Mouse (Mus musculus): ENCODE measurements at regions not wholly inside any gene's neighbourhood (a gene's known extent, or its start where the extent isn't known, plus 50 kb on each side); places are given as distances from the start of the nearest gene placed in this dataset.
"Not testable (repeated sequence)": the region's sequence is repeated elsewhere in the genome, so short reads cannot be mapped to it uniquely, and the experiment has no call there.

DNA sequence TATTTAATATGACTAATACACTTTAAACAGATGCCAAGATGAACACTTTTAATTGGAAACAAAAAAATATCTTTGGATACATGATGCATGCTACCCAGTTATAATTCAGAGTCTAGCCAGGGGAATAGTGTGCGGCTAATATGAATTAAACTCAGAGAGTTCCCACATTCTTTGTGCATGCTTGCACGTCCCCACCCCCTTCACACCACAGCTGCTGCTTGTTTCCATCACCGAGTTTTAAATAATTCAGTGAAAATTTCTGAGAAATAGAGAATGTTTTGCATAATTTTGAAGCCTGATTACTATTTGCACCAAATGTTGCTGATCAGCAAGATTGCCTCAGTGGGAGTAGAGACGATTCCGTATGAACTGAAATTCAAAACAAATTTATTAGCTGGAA is 325.1 kb downstream of the Pros1 start:
- no peaks in the 10 kb centered on the region for H3K36me3 ChIP-seq (ENCODE audit: insufficient read depth, low read length)
- H3K4me2 ChIP-seq (replicated peaks; ENCODE audit: low read depth, low read length), result no peak overlapping the region
- no peak overlapping the region for H3K4me3 ChIP-seq (ENCODE audit: low read length)
- H3K27me3 ChIP-seq (ENCODE audit: insufficient read depth, low read length), result no peaks in the 10 kb centered on the region
- H3K9ac ChIP-seq (replicated peaks; ENCODE audit: low read length), result no peak overlapping the region
- no peaks in the 10 kb centered on the region for H3K9me3 ChIP-seq (ENCODE audit: low read length)
- no peak overlapping the region for H3K27ac ChIP-seq (ENCODE audit: low read length)
- WGBS, result 84% methylated on average over 5 of the region's 5 CpGs
- no peak for ATAC-seq (ENCODE audit: low FRiP score, low TSS enrichment)
- H3K4me1 ChIP-seq (ENCODE audit: insufficient read depth, low read length), result no peaks in the 10 kb centered on the region

DNA sequence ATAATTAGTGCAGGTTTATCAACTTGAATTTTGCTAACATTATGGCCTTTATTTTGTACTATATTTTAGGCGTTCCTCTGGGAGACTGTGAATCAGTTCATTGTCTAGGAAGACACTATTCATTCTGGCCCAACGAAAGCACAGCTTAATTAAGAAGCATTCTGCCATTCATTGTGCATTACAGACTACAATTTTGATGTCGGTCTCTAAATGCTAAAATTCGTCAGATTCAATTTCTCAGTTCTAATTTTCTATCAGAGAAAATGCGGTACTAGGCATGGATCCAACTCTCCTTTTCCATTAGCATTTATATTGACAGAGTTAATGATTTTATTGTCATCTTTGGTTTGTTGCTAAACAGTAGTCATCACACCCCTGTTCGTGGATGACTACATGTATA is 337.1 kb downstream of the Pros1 start:
- no peak overlapping the region for H3K9ac ChIP-seq (replicated peaks; ENCODE audit: low read length)
- H3K36me3 ChIP-seq (ENCODE audit: insufficient read depth, low read length), result no peaks in the 10 kb centered on the region
- 84% methylated on average over 6 of the region's 6 CpGs for WGBS
- no peaks in the 10 kb centered on the region for H3K4me1 ChIP-seq (ENCODE audit: insufficient read depth, low read length)
- H3K27ac ChIP-seq (ENCODE audit: low read length), result no peak overlapping the region
- no peaks in the 10 kb centered on the region for H3K9me3 ChIP-seq (ENCODE audit: low read length)
- H3K27me3 ChIP-seq (ENCODE audit: insufficient read depth, low read length), result no peaks in the 10 kb centered on the region
- no peak for ATAC-seq (ENCODE audit: low FRiP score, low TSS enrichment)
- H3K4me3 ChIP-seq (ENCODE audit: low read length), result no peak overlapping the region
- H3K4me2 ChIP-seq (replicated peaks; ENCODE audit: low read depth, low read length), result no peak overlapping the region

DNA sequence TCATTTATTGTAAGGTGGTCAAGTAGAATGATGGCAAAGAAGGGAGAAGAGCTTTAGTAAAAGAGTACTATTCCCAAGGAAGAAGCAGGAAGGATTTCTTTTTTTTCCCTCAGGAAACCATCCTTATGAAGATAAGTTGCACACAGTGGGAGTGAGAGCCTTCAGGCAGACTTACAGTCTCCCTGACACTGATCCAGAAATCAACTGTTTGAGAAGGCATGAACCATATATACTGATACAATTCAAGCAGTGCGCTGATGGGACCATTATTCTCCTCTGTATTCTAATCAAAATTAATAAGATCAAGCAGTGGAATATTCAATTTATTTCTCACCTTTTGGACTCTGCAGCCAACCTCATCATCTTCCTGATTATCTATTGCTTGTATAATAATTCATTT is 337.5 kb downstream of the Pros1 start:
- 95% methylated on average over 1 of the region's 1 CpGs for WGBS
- H3K4me2 ChIP-seq (replicated peaks; ENCODE audit: low read depth, low read length), result no peak overlapping the region
- H3K9ac ChIP-seq (replicated peaks; ENCODE audit: low read length), result no peak overlapping the region
- H3K4me1 ChIP-seq (ENCODE audit: insufficient read depth, low read length), result no peaks in the 10 kb centered on the region
- H3K27me3 ChIP-seq (ENCODE audit: insufficient read depth, low read length), result no peaks in the 10 kb centered on the region
- no peak overlapping the region for H3K27ac ChIP-seq (ENCODE audit: low read length)
- no peak for ATAC-seq (ENCODE audit: low FRiP score, low TSS enrichment)
- no peaks in the 10 kb centered on the region for H3K9me3 ChIP-seq (ENCODE audit: low read length)
- H3K4me3 ChIP-seq (ENCODE audit: low read length), result no peak overlapping the region
- no peaks in the 10 kb centered on the region for H3K36me3 ChIP-seq (ENCODE audit: insufficient read depth, low read length)

DNA sequence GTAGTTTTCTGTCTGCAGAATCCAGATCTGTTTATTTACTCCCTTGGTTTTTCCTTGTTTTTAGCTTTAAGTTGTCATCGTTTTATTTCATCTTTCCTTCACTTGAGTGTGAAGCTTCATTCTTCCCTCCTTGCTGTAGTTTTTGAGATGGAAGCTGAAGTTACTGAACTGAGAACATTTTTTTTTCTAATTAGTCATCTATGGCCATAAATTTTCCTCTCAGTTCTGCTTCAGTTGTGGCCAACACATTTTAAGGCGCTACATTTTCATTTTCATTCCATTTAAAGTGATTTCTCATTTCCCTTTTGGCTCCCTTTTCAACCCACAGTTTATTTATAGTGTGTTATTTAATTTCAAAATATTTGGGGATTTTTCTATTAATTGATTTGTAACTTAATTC is 340.5 kb downstream of the Pros1 start:
- no peak for ATAC-seq (ENCODE audit: low FRiP score, low TSS enrichment)
- Histone ChIP-seq H3K9me3 (ENCODE audit: low read length) (no peaks in the 10 kb centered on the region), H3K9ac (replicated peaks; ENCODE audit: low read length) (no peak overlapping the region), H3K4me1 (ENCODE audit: insufficient read depth, low read length) (no peaks in the 10 kb centered on the region), H3K27ac (ENCODE audit: low read length) (no peak overlapping the region), H3K4me3 (ENCODE audit: low read length) (no peak overlapping the region), H3K27me3 (ENCODE audit: insufficient read depth, low read length) (no peaks in the 10 kb centered on the region), H3K36me3 (ENCODE audit: insufficient read depth, low read length) (no peaks in the 10 kb centered on the region), H3K4me2 (replicated peaks; ENCODE audit: low read depth, low read length) (no peak overlapping the region)
- WGBS, result 67% methylated on average over 2 of the region's 2 CpGs

DNA sequence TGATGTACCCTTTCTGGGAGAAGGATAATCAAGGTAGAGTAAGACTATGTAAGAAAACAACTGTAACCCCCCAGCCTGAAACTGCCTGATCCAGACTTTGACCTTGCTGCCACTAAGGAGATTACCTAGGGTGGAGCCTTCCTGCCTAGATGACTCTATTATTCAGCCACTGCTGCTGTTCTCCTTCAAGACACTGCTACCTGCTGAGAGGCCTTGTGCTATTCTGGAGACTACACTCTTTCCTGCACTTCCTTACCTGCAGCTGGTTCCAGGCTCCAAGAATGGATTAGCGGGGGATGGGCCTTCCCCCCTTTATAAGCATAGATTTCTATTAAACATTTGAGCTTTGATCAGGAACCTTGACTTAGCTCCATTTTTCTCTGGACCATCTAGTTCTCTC is 359.4 kb downstream of the Pros1 start:
- WGBS, result 100% methylated on average over 1 of the region's 1 CpGs
- not testable (repeated sequence) for H3K4me1 ChIP-seq (ENCODE audit: insufficient read depth, low read length); H3K27me3 ChIP-seq (ENCODE audit: insufficient read depth, low read length); ATAC-seq (ENCODE audit: low FRiP score, low TSS enrichment); H3K36me3 ChIP-seq (ENCODE audit: insufficient read depth, low read length); H3K4me3 ChIP-seq (ENCODE audit: low read length); H3K27ac ChIP-seq (ENCODE audit: low read length); H3K4me2 ChIP-seq (replicated peaks; ENCODE audit: low read depth, low read length); H3K9me3 ChIP-seq (ENCODE audit: low read length); H3K9ac ChIP-seq (replicated peaks; ENCODE audit: low read length)

DNA sequence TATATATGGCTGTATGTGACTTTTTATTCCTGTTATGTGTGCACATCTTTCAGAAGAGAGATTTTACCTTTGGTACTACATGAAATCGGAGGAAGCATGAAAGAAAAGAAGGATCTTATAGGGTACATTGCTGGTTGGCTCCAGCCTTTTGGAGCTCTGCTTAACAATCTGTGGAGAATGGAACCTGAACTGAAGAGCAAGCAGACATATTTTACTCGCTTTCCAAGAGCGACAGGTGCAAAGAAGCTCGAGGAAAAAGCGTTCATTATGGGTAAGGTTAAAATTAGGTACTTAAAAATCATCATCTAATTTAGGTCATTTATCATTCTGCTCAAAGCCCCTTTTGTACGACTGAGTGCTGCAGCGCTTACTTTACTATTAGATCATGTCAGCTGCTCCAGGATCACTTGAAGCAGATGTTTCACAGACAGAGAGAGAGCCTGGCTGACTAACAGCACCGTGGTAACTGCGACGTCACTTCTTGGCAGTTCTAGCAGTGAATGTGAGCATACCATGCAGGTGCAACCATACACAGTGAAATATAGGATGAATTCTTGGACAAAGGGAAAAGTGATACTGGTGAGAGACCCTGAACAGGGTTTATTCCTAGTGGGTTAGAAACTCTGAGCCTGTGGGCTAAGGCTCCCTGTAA is 366.2 kb downstream of the Pros1 start:
- H3K27me3 ChIP-seq (ENCODE audit: insufficient read depth, low read length), result no peaks in the 10 kb centered on the region
- H3K9ac ChIP-seq (replicated peaks; ENCODE audit: low read length), result no peak overlapping the region
- no peak overlapping the region for H3K4me3 ChIP-seq (ENCODE audit: low read length)
- 64% methylated on average over 10 of the region's 10 CpGs for WGBS
- no peaks in the 10 kb centered on the region for H3K9me3 ChIP-seq (ENCODE audit: low read length)
- no peaks in the 10 kb centered on the region for H3K4me1 ChIP-seq (ENCODE audit: insufficient read depth, low read length)
- H3K36me3 ChIP-seq (ENCODE audit: insufficient read depth, low read length), result no peaks in the 10 kb centered on the region
- H3K4me2 ChIP-seq (replicated peaks; ENCODE audit: low read depth, low read length), result no peak overlapping the region
- no peak for ATAC-seq (ENCODE audit: low FRiP score, low TSS enrichment)
- no peak overlapping the region for H3K27ac ChIP-seq (ENCODE audit: low read length)

DNA sequence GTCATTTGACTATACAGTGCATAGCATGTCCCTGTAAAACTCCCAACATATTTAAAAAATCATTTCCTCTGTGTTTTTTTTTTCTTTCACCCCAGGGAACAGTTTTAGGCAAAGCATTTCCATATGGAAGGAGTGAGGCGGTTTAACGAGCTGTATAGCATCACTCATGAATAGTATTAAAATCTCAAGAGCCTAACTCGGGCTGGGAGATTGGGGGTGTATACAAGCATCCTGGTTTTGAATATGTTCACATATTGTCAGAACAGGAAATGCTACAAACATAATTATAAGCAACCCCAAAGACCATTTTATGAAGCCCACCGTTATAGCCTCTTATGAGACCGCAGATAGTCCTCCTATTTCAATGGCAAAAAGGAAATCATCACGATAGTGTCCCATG is 370.5 kb downstream of the Pros1 start:
- no peak for ATAC-seq (ENCODE audit: low FRiP score, low TSS enrichment)
- Histone ChIP-seq H3K4me2 (replicated peaks; ENCODE audit: low read depth, low read length) (no peak overlapping the region), H3K4me3 (ENCODE audit: low read length) (no peak overlapping the region), H3K4me1 (ENCODE audit: insufficient read depth, low read length) (no peaks in the 10 kb centered on the region), H3K36me3 (ENCODE audit: insufficient read depth, low read length) (no peaks in the 10 kb centered on the region), H3K9me3 (ENCODE audit: low read length) (no peaks in the 10 kb centered on the region), H3K27me3 (ENCODE audit: insufficient read depth, low read length) (no peaks in the 10 kb centered on the region), H3K9ac (replicated peaks; ENCODE audit: low read length) (no peak overlapping the region), H3K27ac (ENCODE audit: low read length) (no peak overlapping the region)
- 79% methylated on average over 6 of the region's 6 CpGs for WGBS

DNA sequence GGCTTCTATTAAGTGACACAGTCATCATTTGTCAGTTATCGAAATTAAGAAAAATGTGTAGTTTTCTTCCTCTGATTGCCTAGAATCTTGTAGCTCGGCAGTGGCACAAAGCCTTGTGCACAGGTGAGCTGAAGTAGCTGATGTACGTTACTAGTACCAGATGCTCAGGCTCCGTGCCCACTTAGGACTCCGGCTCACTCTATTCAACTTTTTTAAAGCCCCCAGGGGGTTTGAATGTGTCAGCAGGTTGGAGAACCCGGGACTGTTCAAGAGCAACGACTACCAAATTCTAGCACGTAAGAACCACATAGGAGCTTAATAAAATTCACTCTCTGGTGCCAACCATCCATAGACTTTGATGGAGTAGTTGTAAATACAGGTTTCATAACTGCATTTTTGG is 371.0 kb downstream of the Pros1 start:
- WGBS, result 86% methylated on average over 8 of the region's 8 CpGs
- Histone ChIP-seq H3K9me3 (ENCODE audit: low read length) (no peaks in the 10 kb centered on the region), H3K27me3 (ENCODE audit: insufficient read depth, low read length) (no peaks in the 10 kb centered on the region), H3K36me3 (ENCODE audit: insufficient read depth, low read length) (no peaks in the 10 kb centered on the region), H3K4me2 (replicated peaks; ENCODE audit: low read depth, low read length) (no peak overlapping the region), H3K27ac (ENCODE audit: low read length) (no peak overlapping the region), H3K9ac (replicated peaks; ENCODE audit: low read length) (no peak overlapping the region), H3K4me3 (ENCODE audit: low read length) (no peak overlapping the region), H3K4me1 (ENCODE audit: insufficient read depth, low read length) (no peaks in the 10 kb centered on the region)
- no peak for ATAC-seq (ENCODE audit: low FRiP score, low TSS enrichment)

DNA sequence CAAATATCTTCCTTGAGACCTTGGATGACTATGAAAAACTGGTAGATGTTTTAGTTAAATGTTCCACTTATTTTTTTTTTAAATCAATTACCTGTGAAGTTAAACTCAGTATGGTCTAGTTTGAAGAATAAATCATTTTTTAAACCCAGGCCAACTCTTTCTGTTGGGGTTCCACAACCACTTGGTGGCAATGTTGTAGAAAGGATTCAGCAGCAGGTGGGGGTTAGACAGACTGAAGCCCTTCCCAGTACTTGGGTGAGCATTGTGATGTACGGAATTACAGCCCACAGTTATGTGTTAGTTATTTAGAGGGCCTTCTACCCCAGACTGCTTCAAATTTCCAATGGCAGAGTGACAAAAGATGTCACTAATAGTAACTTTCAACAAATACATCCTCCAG is 375.0 kb downstream of the Pros1 start:
- no peak overlapping the region for H3K27ac ChIP-seq (ENCODE audit: low read length)
- WGBS, result 34% methylated on average over 1 of the region's 1 CpGs
- no peaks in the 10 kb centered on the region for H3K9me3 ChIP-seq (ENCODE audit: low read length)
- ATAC-seq (ENCODE audit: low FRiP score, low TSS enrichment), result no peak; the same call in 1 of the 2 replicates
- H3K27me3 ChIP-seq (ENCODE audit: insufficient read depth, low read length), result no peaks in the 10 kb centered on the region
- H3K4me1 ChIP-seq (ENCODE audit: insufficient read depth, low read length), result no peaks in the 10 kb centered on the region
- H3K9ac ChIP-seq (replicated peaks; ENCODE audit: low read length), result no peak overlapping the region
- no peaks in the 10 kb centered on the region for H3K36me3 ChIP-seq (ENCODE audit: insufficient read depth, low read length)
- H3K4me2 ChIP-seq (replicated peaks; ENCODE audit: low read depth, low read length), result no peak overlapping the region
- H3K4me3 ChIP-seq (ENCODE audit: low read length), result no peak overlapping the region

DNA sequence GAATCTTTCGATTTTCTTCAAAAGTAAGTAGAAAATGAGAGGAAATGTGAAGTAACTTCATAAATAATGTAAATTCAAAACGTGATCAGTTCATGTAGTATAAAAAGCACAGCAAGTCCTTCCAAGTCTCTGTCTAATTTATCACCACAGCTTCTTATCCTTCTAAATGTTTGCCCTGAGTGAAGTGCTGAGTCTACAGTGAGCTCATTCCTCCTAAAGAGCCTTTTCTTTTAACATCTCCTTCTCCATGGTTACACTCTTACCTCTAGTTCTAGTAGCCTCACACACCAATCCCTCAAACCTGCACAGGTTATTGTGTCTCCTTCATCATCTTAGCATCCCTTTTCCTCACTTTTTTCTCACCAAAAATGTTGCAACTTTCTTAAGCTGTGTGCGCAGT is 375.5 kb downstream of the Pros1 start:
- Histone ChIP-seq H3K9me3 (ENCODE audit: low read length) (no peaks in the 10 kb centered on the region), H3K36me3 (ENCODE audit: insufficient read depth, low read length) (no peaks in the 10 kb centered on the region), H3K9ac (replicated peaks; ENCODE audit: low read length) (no peak overlapping the region), H3K27ac (ENCODE audit: low read length) (no peak overlapping the region), H3K4me2 (replicated peaks; ENCODE audit: low read depth, low read length) (no peak overlapping the region), H3K4me3 (ENCODE audit: low read length) (no peak overlapping the region), H3K4me1 (ENCODE audit: insufficient read depth, low read length) (no peaks in the 10 kb centered on the region), H3K27me3 (ENCODE audit: insufficient read depth, low read length) (no peaks in the 10 kb centered on the region)
- no peak for ATAC-seq (ENCODE audit: low FRiP score, low TSS enrichment)
- WGBS, result 64% methylated on average over 3 of the region's 3 CpGs
